Mouse (Mus musculus) liver, embryonic 14.5 days (tissue): ENCODE measurements around the gene Usp1. TPM values are rescaled to one million over a fixed set of nuclear protein-coding genes. Genes with fewer than 3 reads are reported as not detected.
"Not testable (repeated sequence)": the region's sequence is repeated elsewhere in the genome, so short reads cannot be mapped to it uniquely, and the experiment has no call there.

Experiments used
- ATAC-seq: fragments of 200-750 bp; cut with Nextera tagmentation; 2 replicates; pipeline ENCODE4 v1.8.0; 2017; ENCODE audit warnings: moderate number of reproducible peaks, mild to moderate bottlenecking, moderate library complexity; ENCODE audit not compliant: insufficient read depth
- DNase-seq, 3 experiments: peaks; one replicate each; pipeline ENCODE4 v3.0.0-alpha.2; 2012 to 2013; ENCODE audit warnings: low read depth in 3 of 3, low spot score in 3 of 3
- H3K27ac ChIP-seq: fragments of 300-500 bp; sonication (generic); 2 replicates; pipeline ENCODE4 v1.5.1; 2014; ENCODE audit warnings: moderate library complexity, mild to moderate bottlenecking, control low read depth, inconsistent platforms
- H3K27me3 ChIP-seq: fragments of 300-500 bp; sonication (generic); 2 replicates; pipeline ENCODE4 v1.6.1; 2014; ENCODE audit warnings: mild to moderate bottlenecking, low read length, moderate library complexity; ENCODE audit not compliant: control insufficient read depth, insufficient read depth
- H3K36me3 ChIP-seq: fragments of 300-500 bp; sonication (generic); replicated peaks from 2 replicates; pipeline ENCODE4 v1.6.1; 2014; ENCODE audit warnings: low read depth; ENCODE audit not compliant: control insufficient read depth, insufficient read depth
- H3K4me1 ChIP-seq, 2 experiments: fragments of 200-500 bp in 1 of 2; fragments of 300-500 bp in 1 of 2; sonication (generic) in 1 of 2; replicated peaks; 2 replicates each; pipeline ENCODE4 v1.6.1; 2012 to 2014; ENCODE audit warnings: antibody characterized with exemption in 1 of 2, inconsistent platforms in 1 of 2, low read length in 1 of 2; ENCODE audit not compliant: control insufficient read depth in 2 of 2, insufficient read depth in 2 of 2
- H3K4me2 ChIP-seq: fragments of 300-500 bp; sonication (generic); 2 replicates; pipeline ENCODE4 v1.6.1; 2014; ENCODE audit warnings: low read depth, mild to moderate bottlenecking, control low read depth, moderate library complexity
- H3K4me3 ChIP-seq, 2 experiments: fragments of 200-500 bp in 1 of 2; fragments of 300-500 bp in 1 of 2; sonication (generic) in 1 of 2; 2 replicates each; pipeline ENCODE4 v1.5.1; 2012 to 2014; ENCODE audit warnings: low read depth in 2 of 2, low read length in 2 of 2, mild to moderate bottlenecking in 2 of 2, control low read depth in 1 of 2, inconsistent platforms in 1 of 2, moderate library complexity in 1 of 2; ENCODE audit not compliant: insufficient read depth in 1 of 2
- H3K9ac ChIP-seq: fragments of 300-500 bp; sonication (generic); replicated peaks from 2 replicates; pipeline ENCODE4 v1.6.1; 2014; ENCODE audit warnings: mild to moderate bottlenecking, control low read depth, moderate library complexity
- H3K9me3 ChIP-seq: fragments of 300-500 bp; sonication (generic); 2 replicates; pipeline ENCODE4 v1.6.1; 2016; ENCODE audit warnings: low read length, mixed read lengths; ENCODE audit not compliant: control insufficient read depth
- CTCF ChIP-seq: IDR thresholded peaks from 2 replicates; pipeline ENCODE4 v1.5.1; 2016; ENCODE audit warnings: antibody characterized with exemption, low read depth, control low read depth
- EP300 ChIP-seq: IDR thresholded peaks from 2 replicates; pipeline ENCODE4 v1.6.1; 2016; ENCODE audit warnings: antibody characterized with exemption, low read depth
- WGBS: fragments of 180-500 bp; shearing (Covaris S2); extraction: QIAGEN DNeasy Blood & Tissue Kit; methylation state at CpG from one replicate; pipeline ENCODE4 v1.1.7; 2014; ENCODE audit not compliant: insufficient replicate concordance; 5-methylcytosine and 5-hydroxymethylcytosine counted together
- polyA plus RNA-seq, 2 experiments: library from polyadenylated mRNA; depleted of rRNA in 1 of 2; stranded (reverse) in 1 of 2; unstranded in 1 of 2; fragments of >200 nt; fragmentation: Nextera tagmentation in 1 of 2; extraction: Ambion mirVana in 1 of 2; gene quantifications; 2 replicates each; pipeline versions ENCODE4 v1.2.1 to v1.2.3; 2012 to 2014

Gene Usp1
- polyA plus RNA-seq, 2 experiments: 29.6 to 73.6 TPM

GRCm38 (mm10) chr4:98978693-98979092 is 55.1 kb downstream of the Usp1 start:
- Histone ChIP-seq H3K9me3 (no peaks in the 10 kb centered on the region), H3K4me1 (no peaks in the 10 kb centered on the region), H3K4me3 (no peak overlapping the region), H3K9ac (no peak overlapping the region), H3K36me3 (no peaks in the 10 kb centered on the region), H3K27me3 (no peaks in the 10 kb centered on the region), H3K27ac (no peak overlapping the region), H3K4me2 (no peak overlapping the region)
- no peak for TF ChIP-seq EP300
- no peak for TF ChIP-seq CTCF
- 57% methylated on average over 2 of the region's 2 CpGs for WGBS
- DNase-seq (no peak), ATAC-seq (no peak)

- WGBS: 76% methylated on average over 3 of the region's 3 CpGs
- not testable (repeated sequence) for H3K27ac ChIP-seq, H3K27me3 ChIP-seq, H3K9me3 ChIP-seq, DNase-seq, ATAC-seq, H3K4me1 ChIP-seq, H3K36me3 ChIP-seq, H3K9ac ChIP-seq, H3K4me3 ChIP-seq, H3K4me2 ChIP-seq
Measured at GRCm38 (mm10) chr4:98979976-98980375, 56.4 kb downstream of the Usp1 start.

- no peaks in the 10 kb centered on the region for H3K27me3 ChIP-seq
- no peak overlapping the region for H3K4me2 ChIP-seq
- no peak overlapping the region for H3K9ac ChIP-seq
- DNase-seq (no peak), ATAC-seq (no peak)
- no peaks in the 10 kb centered on the region for H3K4me1 ChIP-seq
- H3K4me3 ChIP-seq: no peak overlapping the region
- no peaks in the 10 kb centered on the region; the same call in none of the 2 replicates for H3K36me3 ChIP-seq
- 80% methylated on average over 8 of the region's 8 CpGs for WGBS
- no peak for TF ChIP-seq CTCF
- no peak for TF ChIP-seq EP300
- H3K27ac ChIP-seq: no peak overlapping the region
- H3K9me3 ChIP-seq: no peaks in the 10 kb centered on the region
Measured at GRCm38 (mm10) chr4:98984701-98985100, 61.1 kb downstream of the Usp1 start.

Other genes with a start within 250 kb of the Usp1 start
- gene L1td1, start 197.1 kb upstream of the Usp1 start, polyA plus RNA-seq (2012; rRNA removed): not detected in 2 replicates
- gene L1td1, start 197.1 kb upstream of the Usp1 start, polyA plus RNA-seq (2014; fragmentation: Nextera tagmentation; extraction: Ambion mirVana): not detected in 2 replicates
- gene Kank4, start 106.3 kb upstream of the Usp1 start, polyA plus RNA-seq (2012; rRNA removed): 0.08 and 0.17 TPM in 2 replicates
- 0.04 and 0.05 TPM in 2 replicates for gene Kank4, start 106.3 kb upstream of the Usp1 start, polyA plus RNA-seq (2014; fragmentation: Nextera tagmentation; extraction: Ambion mirVana)
- gene I0C0044D17Rik, start 100.0 kb upstream of the Usp1 start, polyA plus RNA-seq (2012; rRNA removed): not detected in 2 replicates
- gene I0C0044D17Rik, start 100.0 kb upstream of the Usp1 start, polyA plus RNA-seq (2014; fragmentation: Nextera tagmentation; extraction: Ambion mirVana): not detected in 2 replicates
- 20.3 and 42.7 TPM in 2 replicates for gene Angptl3, start 107.1 kb downstream of the Usp1 start, polyA plus RNA-seq (2012; rRNA removed)
- 84.9 and 85.5 TPM in 2 replicates for gene Angptl3, start 107.1 kb downstream of the Usp1 start, polyA plus RNA-seq (2014; fragmentation: Nextera tagmentation; extraction: Ambion mirVana)
- 8.3 and 15.2 TPM in 2 replicates for gene Dock7, start 197.1 kb downstream of the Usp1 start, polyA plus RNA-seq (2012; rRNA removed)
- gene Dock7, start 197.1 kb downstream of the Usp1 start, polyA plus RNA-seq (2014; fragmentation: Nextera tagmentation; extraction: Ambion mirVana): 9.0 and 10.6 TPM in 2 replicates